Mouse (Mus musculus): Measurements from ENCODE around the gene Fbxo9.

GRCm38 (mm10) chr9:78107582-78107911, 1.3 kb downstream of the Fbxo9 start:
- TF ChIP-seq POLR2A (IDR thresholded peaks at IDR 0.05; ENCODE audit: low read depth, low read length) (no peak), TCF12 (IDR thresholded peaks at IDR 0.05; ENCODE audit: low read depth, low read length) (no peak), ELF1 (IDR thresholded peaks at IDR 0.05; ENCODE audit: low read depth, low read length) (no peak), CTCF (conservative IDR thresholded peaks at IDR 0.05 in 1 of 2, IDR thresholded peaks at IDR 0.05 in 1 of 2; ENCODE audit: low read depth in 2 of 2, low read length in 2 of 2) (no peak), MAFK (IDR thresholded peaks at IDR 0.05; ENCODE audit: insufficient replicate concordance, low read length) (no peak), BHLHE40 (IDR thresholded peaks at IDR 0.05; ENCODE audit: low read depth, low read length) (no peak; the same call in 1 of the 2 replicates), USF2 (conservative IDR thresholded peaks at IDR 0.05; ENCODE audit: low read depth, low read length) (no peak), MAX (IDR thresholded peaks at IDR 0.05; ENCODE audit: low read length) (no peak), SMC3 (IDR thresholded peaks at IDR 0.05; ENCODE audit: low read depth, low read length) (no peak), PAX5 (IDR thresholded peaks at IDR 0.05; ENCODE audit: low read length) (no peak), E2F4 (IDR thresholded peaks at IDR 0.05; ENCODE audit: insufficient replicate concordance, low read depth, low read length) (no peak), HCFC1 (IDR thresholded peaks at IDR 0.05; ENCODE audit: low read depth, low read length) (no peak), ETS1 (conservative IDR thresholded peaks at IDR 0.05; ENCODE audit: low read depth, low read length) (no peak)

All from CH12.LX (cell line).